Mouse (Mus musculus) liver, embryonic 13.5 days (tissue): Measurements from ENCODE around the gene Rnase10. TPM values are rescaled to one million over a fixed set of nuclear protein-coding genes. Genes with fewer than 3 reads are reported as not detected.

Experiments used
- ATAC-seq: fragments of 200-750 bp; cut with Nextera tagmentation; 2 replicates; pipeline ENCODE4 v1.8.0; 2017; ENCODE audit warnings: low read depth, mild to moderate bottlenecking, moderate number of reproducible peaks, moderate library complexity
- DNase-seq: peaks from one replicate; pipeline ENCODE4 v3.0.0; 2022
- H3K27ac ChIP-seq: fragments of 300-500 bp; sonication (generic); 2 replicates; pipeline ENCODE4 v1.5.1; 2015; ENCODE audit warnings: moderate library complexity, mild to moderate bottlenecking, inconsistent platforms
- H3K27me3 ChIP-seq: fragments of 300-500 bp; sonication (generic); 2 replicates; pipeline ENCODE4 v1.6.1; 2015; ENCODE audit warnings: mild to moderate bottlenecking, inconsistent platforms
- H3K36me3 ChIP-seq: fragments of 300-500 bp; sonication (generic); 2 replicates; pipeline ENCODE4 v1.6.1; 2015; ENCODE audit warnings: mild to moderate bottlenecking, inconsistent platforms
- H3K4me1 ChIP-seq: fragments of 300-500 bp; sonication (generic); replicated peaks from 2 replicates; pipeline ENCODE4 v1.6.1; 2015; ENCODE audit warnings: inconsistent platforms
- H3K4me2 ChIP-seq: fragments of 300-500 bp; sonication (generic); 2 replicates; pipeline ENCODE4 v1.6.1; 2015; ENCODE audit warnings: inconsistent platforms, mild to moderate bottlenecking, moderate library complexity
- H3K4me3 ChIP-seq: fragments of 300-500 bp; sonication (generic); replicated peaks from 2 replicates; pipeline ENCODE4 v1.5.1; 2015; ENCODE audit warnings: mild to moderate bottlenecking, inconsistent platforms
- H3K9ac ChIP-seq: fragments of 300-500 bp; sonication (generic); 2 replicates; pipeline ENCODE4 v1.6.1; 2015; ENCODE audit warnings: mild to moderate bottlenecking, inconsistent platforms
- H3K9me3 ChIP-seq: fragments of 300-500 bp; sonication (generic); replicated peaks from 2 replicates; pipeline ENCODE4 v1.6.1; 2016; ENCODE audit warnings: inconsistent platforms
- WGBS: fragments of 180-500 bp; shearing (Covaris S2); methylation state at CpG from one replicate; pipeline ENCODE4 v1.1.7; 2015; ENCODE audit not compliant: insufficient replicate concordance; 5-methylcytosine and 5-hydroxymethylcytosine counted together
- polyA plus RNA-seq: library from polyadenylated mRNA; unstranded; fragments of >200 nt; fragmentation: Nextera tagmentation; extraction: Ambion mirVana; gene quantifications from 2 replicates; pipeline ENCODE4 v1.2.1, GENCODE M21; 2015

Rnase10 gene
- polyA plus RNA-seq, 1 experiment from 2014 or later: not detected

DNA sequence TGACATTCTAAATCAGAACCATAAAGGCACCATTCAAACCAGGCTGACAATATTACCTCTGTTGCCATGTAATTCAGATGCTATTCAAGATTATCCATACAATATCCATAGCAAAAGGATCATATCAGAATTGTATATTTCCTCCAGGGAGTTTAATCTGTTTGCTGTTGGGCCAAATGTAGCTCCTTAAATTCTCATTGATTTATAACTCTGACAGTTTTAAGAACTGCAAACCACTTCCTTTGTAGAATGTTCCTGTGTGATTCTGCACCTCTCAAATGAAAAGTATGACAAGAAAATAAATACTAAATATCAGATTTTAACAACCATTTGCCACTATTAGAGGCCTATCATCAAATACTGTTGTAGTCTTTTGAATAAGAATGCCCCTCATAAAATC, 8.2 kb downstream of the Rnase10 start:
- ATAC-seq (no peak), DNase-seq (no peak)
- Histone ChIP-seq H3K9me3 (no peaks in the 10 kb centered on the region), H3K36me3 (no peaks in the 10 kb centered on the region), H3K9ac (no peak overlapping the region), H3K4me1 (no peaks in the 10 kb centered on the region), H3K4me2 (no peak overlapping the region), H3K27me3 (no peaks in the 10 kb centered on the region), H3K27ac (no peak overlapping the region), H3K4me3 (no peak overlapping the region)

DNA sequence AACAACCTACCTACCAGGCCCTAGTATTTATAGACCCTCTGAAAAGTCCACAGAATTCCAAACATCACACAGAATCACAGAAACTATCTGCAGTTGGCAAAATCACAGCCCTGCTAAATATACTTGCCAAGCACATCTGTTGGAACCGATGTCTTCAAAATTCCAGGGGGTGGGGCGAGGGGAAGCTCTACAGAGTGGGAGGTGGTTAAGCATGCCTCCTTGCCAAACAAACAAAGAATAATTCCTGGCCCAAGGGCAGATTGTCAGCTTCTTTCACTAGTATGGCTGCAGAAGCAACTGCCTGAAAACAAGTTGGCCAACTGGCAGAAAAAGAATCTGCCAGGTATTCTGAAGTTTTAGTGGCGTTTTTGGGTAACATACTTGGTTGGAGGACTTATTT, 9.7 kb downstream of the Rnase10 start:
- no peaks in the 10 kb centered on the region for H3K27me3 ChIP-seq
- no peak overlapping the region for H3K9ac ChIP-seq
- H3K4me1 ChIP-seq: no peaks in the 10 kb centered on the region
- DNase-seq (no peak), ATAC-seq (no peak)
- no peak overlapping the region for H3K4me3 ChIP-seq
- H3K36me3 ChIP-seq: no peaks in the 10 kb centered on the region
- no peaks in the 10 kb centered on the region for H3K9me3 ChIP-seq
- no peak overlapping the region for H3K4me2 ChIP-seq
- WGBS: 61% methylated on average over 3 of the region's 3 CpGs
- H3K27ac ChIP-seq: no peak overlapping the region

DNA sequence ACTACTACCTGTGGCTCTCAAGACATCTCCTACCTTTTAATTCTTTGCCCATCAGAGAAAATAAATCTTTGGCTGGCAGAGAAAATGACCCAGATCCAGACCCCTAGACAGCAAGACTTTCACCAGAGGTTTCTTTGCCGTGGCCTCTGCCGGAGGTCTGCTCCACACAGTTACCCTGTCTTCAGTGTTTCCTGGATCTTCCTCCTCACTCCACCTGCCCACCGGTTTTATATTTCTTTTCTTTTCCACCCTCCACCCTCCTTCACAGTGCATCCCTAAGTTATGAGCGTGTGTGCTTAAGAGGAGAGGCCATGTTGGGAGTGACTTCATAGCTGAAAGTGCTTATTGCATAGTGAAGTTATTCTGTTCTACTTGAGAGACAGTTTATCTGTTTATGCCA, 15.9 kb downstream of the Rnase10 start:
- Histone ChIP-seq H3K4me2 (no peak overlapping the region), H3K9ac (no peak overlapping the region), H3K27ac (no peak overlapping the region), H3K9me3 (no peaks in the 10 kb centered on the region), H3K4me1 (no peaks in the 10 kb centered on the region), H3K27me3 (no peaks in the 10 kb centered on the region), H3K36me3 (no peaks in the 10 kb centered on the region), H3K4me3 (no peak overlapping the region)
- ATAC-seq (no peak), DNase-seq (no peak)
- WGBS: 64% methylated on average over 4 of the region's 4 CpGs

DNA sequence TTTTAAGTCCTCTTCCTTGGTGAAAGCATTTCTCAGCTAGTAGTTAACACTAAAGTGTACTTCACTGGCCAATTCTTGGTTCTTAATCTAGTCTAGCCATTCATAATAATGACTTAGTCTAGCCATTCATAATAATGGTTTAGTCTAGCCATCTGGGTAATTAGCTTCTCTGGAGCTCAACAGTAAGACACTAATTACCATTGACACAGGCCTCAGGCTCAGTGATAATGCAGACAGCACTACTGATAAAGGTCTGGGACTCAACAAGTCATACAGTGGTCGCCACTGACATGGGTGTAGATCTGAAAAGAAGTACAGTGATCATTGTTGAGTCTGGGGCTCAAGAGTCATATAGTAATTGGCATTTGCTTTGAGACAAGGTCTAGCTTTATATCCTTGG, 17.3 kb downstream of the Rnase10 start:
- no peak overlapping the region for H3K4me3 ChIP-seq
- 46% methylated on average over 1 of the region's 1 CpGs for WGBS
- H3K36me3 ChIP-seq: no peaks in the 10 kb centered on the region
- DNase-seq (no peak), ATAC-seq (no peak)
- H3K9me3 ChIP-seq: no peaks in the 10 kb centered on the region
- no peaks in the 10 kb centered on the region for H3K27me3 ChIP-seq
- no peak overlapping the region for H3K4me2 ChIP-seq
- no peak overlapping the region for H3K27ac ChIP-seq
- H3K9ac ChIP-seq: no peak overlapping the region
- H3K4me1 ChIP-seq: no peaks in the 10 kb centered on the region

DNA sequence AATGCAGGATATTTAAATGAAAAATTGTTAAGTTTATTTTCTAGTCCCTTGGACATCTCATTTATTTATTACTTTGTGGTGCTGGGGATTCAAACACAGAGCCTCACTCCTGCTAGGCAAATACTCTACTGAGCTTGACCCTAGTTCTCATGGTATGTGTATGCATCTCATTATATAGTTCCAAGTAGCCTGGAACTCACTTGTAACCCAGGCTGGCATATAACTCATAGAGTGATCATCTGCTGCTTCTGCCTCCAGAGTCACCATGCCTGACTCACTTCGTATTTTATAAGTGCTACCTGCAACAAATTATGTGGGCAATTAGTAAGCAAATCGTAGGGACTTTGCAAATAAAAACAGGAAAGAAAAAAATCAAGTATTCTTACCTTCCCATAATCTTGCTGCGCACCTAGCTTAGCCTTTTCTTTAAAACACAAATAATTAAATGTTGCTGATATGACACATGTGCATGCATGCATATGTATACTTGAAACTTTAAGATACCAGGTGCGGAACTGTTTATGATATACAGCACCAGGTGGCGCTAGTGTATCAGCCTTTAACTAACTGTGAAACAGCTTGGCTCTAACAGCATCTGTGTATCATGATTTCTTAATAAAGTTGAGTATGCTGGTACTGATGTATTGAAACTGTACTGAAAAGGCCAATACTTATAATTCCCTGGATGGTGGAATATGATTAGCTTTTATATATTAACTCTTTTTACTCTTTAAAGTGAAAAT, 19.0 kb downstream of the Rnase10 start:
- no peaks in the 10 kb centered on the region for H3K4me1 ChIP-seq
- no peaks in the 10 kb centered on the region for H3K9me3 ChIP-seq
- DNase-seq (peak; percentile 45), ATAC-seq (no peak)
- H3K4me2 ChIP-seq: no peak overlapping the region
- WGBS: 34% methylated on average over 5 of the region's 5 CpGs
- H3K36me3 ChIP-seq: no peaks in the 10 kb centered on the region
- H3K27me3 ChIP-seq: no peaks in the 10 kb centered on the region
- no peak overlapping the region for H3K27ac ChIP-seq
- no peak overlapping the region for H3K9ac ChIP-seq
- no peak overlapping the region for H3K4me3 ChIP-seq

DNA sequence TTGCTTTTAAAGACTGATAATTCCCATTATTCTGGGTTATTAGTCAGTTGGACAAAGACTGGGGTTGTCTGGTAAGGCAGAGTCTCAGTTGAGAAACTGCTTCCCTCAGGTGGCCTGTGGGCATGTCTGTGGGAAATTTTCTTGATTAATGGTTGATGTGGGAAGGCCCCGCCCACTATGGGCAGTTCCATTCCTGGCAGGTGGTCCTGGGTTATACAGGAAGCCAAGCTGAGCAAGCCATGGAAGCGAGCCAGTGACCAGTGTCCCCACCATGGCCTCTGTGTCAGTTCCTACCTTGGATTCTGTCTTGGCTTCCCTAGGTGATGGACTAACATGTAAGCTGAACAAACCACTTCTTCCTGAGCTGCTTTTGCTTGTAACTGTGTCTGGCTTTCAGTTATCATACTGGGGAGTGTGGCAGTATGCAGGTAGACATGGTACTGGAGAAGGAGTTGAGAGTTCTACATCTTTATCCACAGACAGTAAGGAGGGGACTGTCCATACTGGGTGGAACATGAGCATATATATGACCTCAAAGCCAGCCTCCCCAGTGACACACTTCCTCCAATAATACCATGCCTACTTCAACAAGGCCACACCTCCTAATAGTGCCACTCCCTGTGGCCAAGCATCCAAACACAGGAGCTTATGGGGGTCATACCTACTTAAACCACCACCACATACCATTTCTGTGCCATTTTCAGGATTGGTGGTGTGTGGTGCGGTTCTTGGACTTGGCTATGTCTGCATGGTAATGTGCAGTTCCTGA, 20.0 kb downstream of the Rnase10 start:
- Histone ChIP-seq H3K9ac (no peak overlapping the region), H3K36me3 (no peaks in the 10 kb centered on the region), H3K4me2 (no peak overlapping the region), H3K4me3 (no peak overlapping the region), H3K4me1 (no peaks in the 10 kb centered on the region), H3K9me3 (no peaks in the 10 kb centered on the region), H3K27ac (no peak overlapping the region), H3K27me3 (no peaks in the 10 kb centered on the region)
- 48% methylated on average over 3 of the region's 3 CpGs for WGBS
- DNase-seq (no peak), ATAC-seq (no peak)

DNA sequence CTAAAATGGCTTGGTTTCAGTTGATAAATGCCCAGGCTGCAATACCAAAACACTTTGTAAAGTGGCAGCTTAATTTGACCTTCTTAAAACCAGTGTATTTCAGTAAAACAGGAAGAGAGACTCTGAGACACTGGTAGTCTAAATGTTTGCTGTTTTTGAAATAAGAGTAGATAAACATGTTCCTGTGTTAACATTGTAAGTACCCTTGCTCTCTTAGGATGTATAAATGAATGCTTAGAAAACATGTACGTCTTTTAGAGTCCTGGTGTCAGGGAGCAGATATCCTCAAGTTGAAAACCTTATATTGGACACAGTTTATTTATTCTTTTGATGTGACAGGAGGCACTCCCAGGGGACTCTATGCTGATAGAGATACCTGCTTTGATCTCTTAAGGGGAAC, 27.7 kb downstream of the Rnase10 start:
- Histone ChIP-seq H3K4me1 (no peaks in the 10 kb centered on the region), H3K9ac (no peak overlapping the region), H3K36me3 (no peaks in the 10 kb centered on the region), H3K4me3 (no peak overlapping the region), H3K4me2 (no peak overlapping the region), H3K9me3 (no peaks in the 10 kb centered on the region), H3K27me3 (no peaks in the 10 kb centered on the region), H3K27ac (no peak overlapping the region)
- DNase-seq (no peak), ATAC-seq (no peak)
- WGBS: 55% methylated on average over 1 of the region's 1 CpGs

DNA sequence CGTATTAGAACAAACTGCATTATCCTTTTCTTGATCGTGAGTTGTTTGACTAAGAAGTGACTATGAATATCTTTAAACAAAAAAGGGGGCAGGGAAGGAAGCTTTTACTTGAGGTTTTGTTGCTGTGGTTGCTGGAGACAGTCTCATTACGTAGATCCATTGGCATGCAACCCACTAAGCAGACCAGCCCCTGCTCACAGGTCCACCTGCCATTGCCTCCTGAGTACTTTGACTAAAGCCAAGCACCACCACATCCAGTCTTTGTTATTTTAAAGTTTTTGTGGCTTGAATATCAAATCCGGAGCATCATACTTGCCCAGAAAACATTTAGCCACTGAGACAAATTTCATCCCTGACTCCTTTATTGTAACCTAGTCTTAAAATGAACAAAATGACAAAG, 28.7 kb downstream of the Rnase10 start:
- ATAC-seq (no peak), DNase-seq (no peak)
- no peak overlapping the region for H3K4me2 ChIP-seq
- no peak overlapping the region for H3K9ac ChIP-seq
- H3K4me1 ChIP-seq: no peaks in the 10 kb centered on the region
- no peak overlapping the region for H3K27ac ChIP-seq
- H3K4me3 ChIP-seq: no peak overlapping the region
- 63% methylated on average over 4 of the region's 4 CpGs for WGBS
- no peaks in the 10 kb centered on the region for H3K36me3 ChIP-seq
- H3K9me3 ChIP-seq: no peaks in the 10 kb centered on the region
- H3K27me3 ChIP-seq: no peaks in the 10 kb centered on the region

DNA sequence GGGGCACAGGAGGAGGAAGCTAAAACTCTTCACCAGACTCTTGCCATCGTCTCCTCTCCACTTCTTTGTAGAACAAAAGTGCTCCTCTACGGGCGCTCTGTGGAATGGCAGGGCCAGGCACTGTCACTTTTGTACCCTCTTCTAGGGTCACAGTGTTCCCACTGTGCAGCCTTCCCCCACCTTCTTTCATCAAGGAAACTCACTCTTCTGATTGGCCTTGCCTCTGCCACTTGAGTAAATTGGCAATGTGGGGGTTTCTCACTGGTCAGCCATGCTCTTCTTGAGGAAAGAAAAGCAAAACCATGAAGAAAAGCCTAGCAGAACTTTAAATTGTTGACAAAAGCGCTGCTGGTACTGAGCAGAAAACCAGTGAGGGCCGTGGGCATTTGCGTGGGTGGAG, 34.2 kb downstream of the Rnase10 start, which contains the start of gene Rnase9:
Rnase9 (minus strand) TSS at position 101 of the 400 bp plus-strand sequence.
- Histone ChIP-seq H3K4me2 (no peak within 1 kb of the TSS), H3K9ac (no peak within 1 kb of the TSS), H3K9me3 (no peaks in the 10 kb centered on the region), H3K4me3 (no peak within 1 kb of the TSS), H3K4me1 (no peaks in the 10 kb centered on the region), H3K36me3 (no peaks in the 10 kb centered on the region), H3K27ac (no peak within 1 kb of the TSS), H3K27me3 (no peaks in the 10 kb centered on the region)
- DNase-seq (no peak), ATAC-seq (no peak)
- 74% methylated on average over 6 of the region's 6 CpGs for WGBS

DNA sequence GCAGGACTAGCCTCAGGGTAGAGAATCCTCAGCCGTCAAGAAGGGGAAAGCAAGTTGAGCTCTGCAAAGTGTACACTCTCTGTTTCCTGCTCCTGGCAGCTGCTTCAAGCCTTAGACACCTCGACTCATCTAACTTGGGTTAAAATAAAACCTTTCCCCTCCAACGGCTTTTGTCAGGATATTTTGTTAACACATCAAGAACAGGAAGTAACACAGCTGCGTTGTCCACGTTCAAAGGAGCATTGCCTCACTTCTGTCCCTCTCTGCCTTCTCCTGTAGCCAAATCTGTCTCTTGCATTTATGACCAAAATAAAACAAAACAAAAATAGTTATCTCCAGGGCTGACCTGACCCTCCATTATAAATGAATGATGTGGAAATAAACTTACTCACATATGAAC, 40.3 kb downstream of the Rnase10 start:
- 0 out of 2 replicates have a peak, but pooled peaks cover 3% of the 10 kb centered on the region for H3K4me1 ChIP-seq
- WGBS: 13% methylated on average over 5 of the region's 5 CpGs
- H3K9ac ChIP-seq: no peak overlapping the region
- H3K4me3 ChIP-seq: no peak overlapping the region
- no peaks in the 10 kb centered on the region for H3K27me3 ChIP-seq
- ATAC-seq (no peak), DNase-seq (no peak)
- H3K27ac ChIP-seq: no peak overlapping the region
- no peaks in the 10 kb centered on the region for H3K36me3 ChIP-seq
- no peak overlapping the region for H3K4me2 ChIP-seq
- no peaks in the 10 kb centered on the region for H3K9me3 ChIP-seq

DNA sequence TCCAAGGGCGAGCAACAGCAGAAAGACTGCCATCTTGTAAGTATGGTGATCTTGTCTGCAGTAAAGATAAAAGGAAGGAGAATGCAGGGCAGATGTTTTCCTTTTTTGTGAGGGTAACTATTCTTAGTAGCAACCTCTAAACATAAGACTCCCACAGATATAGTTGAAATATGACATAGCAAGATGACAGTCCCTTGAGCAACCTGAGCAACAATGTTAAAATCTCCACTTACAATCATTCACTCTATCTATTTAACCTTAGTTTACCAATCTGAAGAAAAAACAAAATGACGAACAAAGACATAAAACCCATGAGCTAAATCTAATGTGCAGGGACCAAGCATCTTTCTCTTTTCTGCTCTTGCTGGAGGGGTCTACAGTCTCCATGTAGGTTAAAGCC, 42.5 kb downstream of the Rnase10 start, which contains the start of gene Rnase11:
Rnase11 (minus strand) TSS at position 101 of the 400 bp plus-strand sequence.
- no peak for DNase-seq
- Histone ChIP-seq H3K27ac (no peak within 1 kb of the TSS), H3K4me3 (no peak within 1 kb of the TSS), H3K9me3 (no peaks in the 10 kb centered on the region), H3K36me3 (no peaks in the 10 kb centered on the region), H3K4me1 (peaks cover 13% of the 10 kb centered on the region; the same call in 1 of the 2 replicates), H3K27me3 (no peaks in the 10 kb centered on the region), H3K9ac (no peak within 1 kb of the TSS), H3K4me2 (no peak within 1 kb of the TSS)
- 58% methylated on average over 2 of the region's 2 CpGs for WGBS
- no peak for ATAC-seq

DNA sequence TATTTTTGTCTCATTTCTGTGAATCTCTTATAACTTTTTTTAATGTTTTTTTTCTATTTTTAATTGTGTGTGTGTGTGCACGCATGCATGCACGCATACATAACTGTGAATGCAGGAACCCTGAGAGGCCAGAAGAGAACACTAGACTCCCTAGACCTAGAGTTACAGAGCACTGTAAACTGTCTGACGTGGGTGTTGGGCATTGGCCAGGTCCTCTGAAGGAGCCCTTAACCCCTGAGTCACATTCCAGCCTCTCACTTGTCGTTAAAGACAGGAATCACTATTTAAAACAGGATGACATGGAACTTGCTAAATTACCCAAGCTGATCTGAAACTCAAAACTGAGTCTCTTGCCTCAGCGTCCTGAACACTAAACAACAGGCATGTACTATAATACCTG, 44.4 kb downstream of the Rnase10 start:
- 58% methylated on average over 5 of the region's 5 CpGs for WGBS
- ATAC-seq (no peak), DNase-seq (no peak)
- Histone ChIP-seq H3K27me3 (no peaks in the 10 kb centered on the region), H3K9me3 (no peaks in the 10 kb centered on the region), H3K4me1 (peaks cover 14% of the 10 kb centered on the region; the same call in 1 of the 2 replicates), H3K27ac (no peak overlapping the region), H3K4me3 (no peak overlapping the region), H3K4me2 (no peak overlapping the region), H3K36me3 (no peaks in the 10 kb centered on the region), H3K9ac (no peak overlapping the region)
